Mouse (Mus musculus): Measurements from ENCODE around the gene Stx16. TPM values are rescaled to one million over a fixed set of nuclear protein-coding genes. Genes with fewer than 3 reads are reported as not detected.
A peak's percentile ranks its signal among the peaks of the same experiment; 100 is the strongest.

Gene Stx16
- polyA plus RNA-seq, 1 experiment from 2014 or later: 4.1 TPM

GRCm38 (mm10) chr2:174116929-174117328, 40.8 kb downstream of the Stx16 start:
- no peaks in the 10 kb centered on the region for H3K4me1 ChIP-seq (replicated peaks; ENCODE audit: control insufficient read depth, insufficient read depth)
- no peak overlapping the region for H3K4me2 ChIP-seq (replicated peaks; ENCODE audit: low read depth)
- no peak overlapping the region for H3K9ac ChIP-seq (ENCODE audit: low read length)
- no peak for TF ChIP-seq EP300 (optimal IDR thresholded peaks at IDR 0.05)
- TF ChIP-seq CTCF (IDR thresholded peaks at IDR 0.05; ENCODE audit: low read depth): 0 out of 2 replicates have a peak, but pooled peaks have one; percentile 10
- H3K9me3 ChIP-seq (ENCODE audit: control insufficient read depth, low read length): no peaks in the 10 kb centered on the region
- peak; percentile 65 for ATAC-seq (ENCODE audit: low FRiP score, low TSS enrichment)
- WGBS: 68% methylated on average over 16 of the region's 16 CpGs
- peaks cover 33% of the 10 kb centered on the region for H3K36me3 ChIP-seq (ENCODE audit: control insufficient read depth, insufficient read depth, low read length)
- H3K27me3 ChIP-seq (ENCODE audit: control insufficient read depth, insufficient read depth, low read length): no peaks in the 10 kb centered on the region
- H3K4me3 ChIP-seq (ENCODE audit: low read depth, low read length): no peak overlapping the region
- DNase-seq (ENCODE audit: low spot score): no peak
- H3K27ac ChIP-seq (replicated peaks): no peak overlapping the region

GRCm38 (mm10) chr2:174118141-174118540, 42.0 kb downstream of the Stx16 start:
- no peak overlapping the region for H3K4me2 ChIP-seq (replicated peaks; ENCODE audit: low read depth)
- no peaks in the 10 kb centered on the region for H3K9me3 ChIP-seq (ENCODE audit: control insufficient read depth, low read length)
- ATAC-seq (ENCODE audit: low FRiP score, low TSS enrichment) (no peak), DNase-seq (ENCODE audit: low spot score) (no peak)
- no peaks in the 10 kb centered on the region for H3K27me3 ChIP-seq (ENCODE audit: control insufficient read depth, insufficient read depth, low read length)
- no peaks in the 10 kb centered on the region for H3K4me1 ChIP-seq (replicated peaks; ENCODE audit: control insufficient read depth, insufficient read depth)
- no peak overlapping the region for H3K4me3 ChIP-seq (ENCODE audit: low read depth, low read length)
- H3K27ac ChIP-seq (replicated peaks): no peak overlapping the region
- peaks cover 42% of the 10 kb centered on the region for H3K36me3 ChIP-seq (ENCODE audit: control insufficient read depth, insufficient read depth, low read length)
- H3K9ac ChIP-seq (ENCODE audit: low read length): no peak overlapping the region
- TF ChIP-seq EP300 (optimal IDR thresholded peaks at IDR 0.05) (no peak), CTCF (IDR thresholded peaks at IDR 0.05; ENCODE audit: low read depth) (peak; percentile 34; the same call in 1 of the 2 replicates)
- WGBS: 69% methylated on average over 11 of the region's 11 CpGs

- H3K36me3 ChIP-seq (ENCODE audit: control insufficient read depth, insufficient read depth, low read length): peaks cover 43% of the 10 kb centered on the region
- 95% methylated on average over 11 of the region's 11 CpGs for WGBS
- H3K4me1 ChIP-seq (replicated peaks; ENCODE audit: control insufficient read depth, insufficient read depth): no peaks in the 10 kb centered on the region
- TF ChIP-seq CTCF (IDR thresholded peaks at IDR 0.05; ENCODE audit: low read depth): no peak
- TF ChIP-seq EP300 (optimal IDR thresholded peaks at IDR 0.05): no peak
- no peak for ATAC-seq (ENCODE audit: low FRiP score, low TSS enrichment)
- no peak overlapping the region for H3K4me2 ChIP-seq (replicated peaks; ENCODE audit: low read depth)
- H3K27me3 ChIP-seq (ENCODE audit: control insufficient read depth, insufficient read depth, low read length): no peaks in the 10 kb centered on the region
- H3K4me3 ChIP-seq (ENCODE audit: low read depth, low read length): no peak overlapping the region
- H3K9ac ChIP-seq (ENCODE audit: low read length): no peak overlapping the region
- peak; percentile 10 for DNase-seq (ENCODE audit: low spot score)
- no peak overlapping the region for H3K27ac ChIP-seq (replicated peaks)
- H3K9me3 ChIP-seq (ENCODE audit: control insufficient read depth, low read length): no peaks in the 10 kb centered on the region
Observed at GRCm38 (mm10) chr2:174119259-174119658, 43.2 kb downstream of the Stx16 start.

- no peak overlapping the region for H3K4me3 ChIP-seq (ENCODE audit: low read depth, low read length)
- peaks cover 35% of the 10 kb centered on the region for H3K36me3 ChIP-seq (ENCODE audit: control insufficient read depth, insufficient read depth, low read length)
- no peak overlapping the region for H3K9ac ChIP-seq (ENCODE audit: low read length)
- no peak for TF ChIP-seq EP300 (optimal IDR thresholded peaks at IDR 0.05)
- no peak for TF ChIP-seq CTCF (IDR thresholded peaks at IDR 0.05; ENCODE audit: low read depth)
- DNase-seq (ENCODE audit: low spot score): peak; percentile 10
- H3K4me1 ChIP-seq (replicated peaks; ENCODE audit: control insufficient read depth, insufficient read depth): no peaks in the 10 kb centered on the region
- H3K9me3 ChIP-seq (ENCODE audit: control insufficient read depth, low read length): 0 out of 2 replicates have a peak, but pooled peaks cover 9% of the 10 kb centered on the region
- H3K27ac ChIP-seq (replicated peaks): no peak overlapping the region
- no peaks in the 10 kb centered on the region for H3K27me3 ChIP-seq (ENCODE audit: control insufficient read depth, insufficient read depth, low read length)
- H3K4me2 ChIP-seq (replicated peaks; ENCODE audit: low read depth): no peak overlapping the region
- 90% methylated on average over 19 of the region's 19 CpGs for WGBS
- no peak for ATAC-seq (ENCODE audit: low FRiP score, low TSS enrichment)
Observed at GRCm38 (mm10) chr2:174120631-174121030, 44.5 kb downstream of the Stx16 start.

GRCm38 (mm10) chr2:174121411-174121947, 45.4 kb downstream of the Stx16 start:
- DNase-seq (ENCODE audit: low spot score): peak; percentile 12
- no peaks in the 10 kb centered on the region for H3K4me1 ChIP-seq (replicated peaks; ENCODE audit: control insufficient read depth, insufficient read depth)
- 80% methylated on average over 12 of the region's 12 CpGs for WGBS
- H3K36me3 ChIP-seq (ENCODE audit: control insufficient read depth, insufficient read depth, low read length): peaks cover 35% of the 10 kb centered on the region
- TF ChIP-seq EP300 (optimal IDR thresholded peaks at IDR 0.05) (no peak), CTCF (IDR thresholded peaks at IDR 0.05; ENCODE audit: low read depth) (no peak)
- no peak overlapping the region for H3K4me2 ChIP-seq (replicated peaks; ENCODE audit: low read depth)
- H3K9ac ChIP-seq (ENCODE audit: low read length): no peak overlapping the region
- no peak overlapping the region for H3K4me3 ChIP-seq (ENCODE audit: low read depth, low read length)
- ATAC-seq (ENCODE audit: low FRiP score, low TSS enrichment): no peak
- no peak overlapping the region for H3K27ac ChIP-seq (replicated peaks)
- no peaks in the 10 kb centered on the region for H3K27me3 ChIP-seq (ENCODE audit: control insufficient read depth, insufficient read depth, low read length)
- 0 out of 2 replicates have a peak, but pooled peaks cover 9% of the 10 kb centered on the region for H3K9me3 ChIP-seq (ENCODE audit: control insufficient read depth, low read length)

- ATAC-seq (ENCODE audit: low FRiP score, low TSS enrichment): no peak
Observed at GRCm38 (mm10) chr2:174122331-174122730, 46.2 kb downstream of the Stx16 start.

More at GRCm38 (mm10) chr2:174122331-174122730, 46.2 kb downstream of the Stx16 start:
- TF ChIP-seq EP300 (optimal IDR thresholded peaks at IDR 0.05) (no peak), CTCF (IDR thresholded peaks at IDR 0.05; ENCODE audit: low read depth) (no peak)
- Histone ChIP-seq H3K4me2 (replicated peaks; ENCODE audit: low read depth) (no peak overlapping the region), H3K9ac (ENCODE audit: low read length) (no peak overlapping the region), H3K9me3 (ENCODE audit: control insufficient read depth, low read length) (0 out of 2 replicates have a peak, but pooled peaks cover 9% of the 10 kb centered on the region), H3K27me3 (ENCODE audit: control insufficient read depth, insufficient read depth, low read length) (no peaks in the 10 kb centered on the region), H3K27ac (replicated peaks) (no peak overlapping the region), H3K36me3 (ENCODE audit: control insufficient read depth, insufficient read depth, low read length) (peaks cover 31% of the 10 kb centered on the region), H3K4me1 (replicated peaks; ENCODE audit: control insufficient read depth, insufficient read depth) (no peaks in the 10 kb centered on the region), H3K4me3 (ENCODE audit: low read depth, low read length) (no peak overlapping the region)
- 91% methylated on average over 2 of the region's 2 CpGs for WGBS
- DNase-seq (ENCODE audit: low spot score): peak; percentile 9

Measured in stomach, postnatal 0 days (tissue).